Mouse (Mus musculus) midbrain, postnatal 0 days (tissue): ENCODE measurements around the gene Nfatc4. TPM values are rescaled to one million over a fixed set of nuclear protein-coding genes. Genes with fewer than 3 reads are reported as not detected.

Experiments
- ATAC-seq: fragments of 200-750 bp; cut with Nextera tagmentation; 2 replicates; pipeline ENCODE4 v1.8.0; 2017; ENCODE audit warnings: moderate number of reproducible peaks, mild to moderate bottlenecking, moderate TSS enrichment, moderate library complexity; ENCODE audit not compliant: low FRiP score
- DNase-seq: peaks from one replicate; pipeline ENCODE4 v3.0.0-alpha.2; 2015; ENCODE audit warnings: low spot score
- H3K27ac ChIP-seq: fragments of 300-500 bp; sonication (generic); 2 replicates; pipeline ENCODE4 v1.5.1; 2014; ENCODE audit warnings: low read depth, mild to moderate bottlenecking, low read length, mixed read lengths
- H3K27me3 ChIP-seq: fragments of 300-500 bp; sonication (generic); 2 replicates; pipeline ENCODE4 v1.6.1; 2014; ENCODE audit warnings: low read length, control low read depth, mixed read lengths; ENCODE audit not compliant: insufficient read depth
- H3K36me3 ChIP-seq: fragments of 300-500 bp; sonication (generic); 2 replicates; pipeline ENCODE4 v1.6.1; 2014; ENCODE audit warnings: low read length, control low read depth, mixed read lengths; ENCODE audit not compliant: insufficient read depth
- H3K4me1 ChIP-seq: fragments of 300-500 bp; sonication (generic); 2 replicates; pipeline ENCODE4 v1.6.1; 2014; ENCODE audit warnings: mild to moderate bottlenecking, control low read depth, antibody characterized with exemption, low read length, mixed read lengths; ENCODE audit not compliant: insufficient read depth
- H3K4me2 ChIP-seq: fragments of 300-500 bp; sonication (generic); 2 replicates; pipeline ENCODE4 v1.6.1; 2014; ENCODE audit warnings: low read depth, mild to moderate bottlenecking, low read length, mixed read lengths; ENCODE audit not compliant: poor library complexity, severe bottlenecking
- H3K4me3 ChIP-seq: fragments of 300-500 bp; sonication (generic); 2 replicates; pipeline ENCODE4 v1.5.1; 2014; ENCODE audit warnings: low read depth, mild to moderate bottlenecking, low read length, moderate library complexity
- H3K9ac ChIP-seq: fragments of 300-500 bp; sonication (generic); replicated peaks from 2 replicates; pipeline ENCODE4 v1.6.1; 2014; ENCODE audit warnings: mild to moderate bottlenecking, low read length, moderate library complexity, mixed read lengths; ENCODE audit not compliant: poor library complexity, severe bottlenecking
- H3K9me3 ChIP-seq: fragments of 300-500 bp; sonication (generic); 2 replicates; pipeline ENCODE4 v1.6.1; 2016; ENCODE audit warnings: low read length, control low read depth
- CTCF ChIP-seq: IDR thresholded peaks from 2 replicates; pipeline ENCODE4 v1.5.1; 2016; ENCODE audit warnings: antibody characterized with exemption, mild to moderate bottlenecking
- WGBS: fragments of 180-500 bp; shearing (Covaris S2); extraction: QIAGEN DNeasy Blood & Tissue Kit; methylation state at CpG from one replicate; pipeline ENCODE4 v1.1.7; 2014; 5-methylcytosine and 5-hydroxymethylcytosine counted together
- polyA plus RNA-seq: library from polyadenylated mRNA; unstranded; fragments of >200 nt; fragmentation: Nextera tagmentation; extraction: Ambion mirVana; gene quantifications from 2 replicates; pipeline ENCODE4 v1.2.1, GENCODE M21; 2015
- total RNA-seq: library from RNA; depleted of rRNA; stranded (reverse); fragments of >200 nt; gene quantifications from 2 replicates; pipeline ENCODE4 v1.2.3, GENCODE M21; 2014

Gene Nfatc4
- total and polyA plus RNA-seq, 2 experiments from 2014 or later = 4.2 to 12.9 TPM

GRCm38 (mm10) chr14:55829854-55830253, 6.9 kb downstream of the Nfatc4 start:
- TF ChIP-seq CTCF = no peak
- Histone ChIP-seq H3K36me3 (no peaks in the 10 kb centered on the region), H3K4me1 (peaks cover 13% of the 10 kb centered on the region; the same call in 1 of the 2 replicates), H3K9ac (no peak overlapping the region), H3K4me2 (no peak overlapping the region), H3K27me3 (peaks cover 8% of the 10 kb centered on the region; the same call in 1 of the 2 replicates), H3K4me3 (no peak overlapping the region), H3K27ac (no peak overlapping the region), H3K9me3 (no peaks in the 10 kb centered on the region)
- ATAC-seq (no peak), DNase-seq (no peak)
- 95% methylated on average over 16 of the region's 16 CpGs for WGBS

- no peak for TF ChIP-seq CTCF
- H3K9ac ChIP-seq = no peak overlapping the region
- H3K36me3 ChIP-seq = no peaks in the 10 kb centered on the region
- peaks cover 6% of the 10 kb centered on the region; the same call in 1 of the 2 replicates for H3K27me3 ChIP-seq
- WGBS = 87% methylated on average over 4 of the region's 4 CpGs
- ATAC-seq (no peak), DNase-seq (no peak)
- no peak overlapping the region for H3K4me3 ChIP-seq
- H3K4me2 ChIP-seq = no peak overlapping the region
- no peak overlapping the region for H3K27ac ChIP-seq
- no peaks in the 10 kb centered on the region for H3K9me3 ChIP-seq
- H3K4me1 ChIP-seq = peaks cover 8% of the 10 kb centered on the region; the same call in 1 of the 2 replicates
Measured at GRCm38 (mm10) chr14:55830331-55830730, 7.4 kb downstream of the Nfatc4 start.

GRCm38 (mm10) chr14:55833126-55833525, 10.2 kb downstream of the Nfatc4 start:
- no peak for DNase-seq
- TF ChIP-seq CTCF = no peak
- H3K9me3 ChIP-seq = no peaks in the 10 kb centered on the region
- ATAC-seq = no peak
- no peaks in the 10 kb centered on the region for H3K4me1 ChIP-seq
- H3K36me3 ChIP-seq = no peaks in the 10 kb centered on the region
- no peaks in the 10 kb centered on the region for H3K27me3 ChIP-seq
- no peak overlapping the region for H3K27ac ChIP-seq
- WGBS = 88% methylated on average over 4 of the region's 4 CpGs
- no peak overlapping the region for H3K9ac ChIP-seq
- no peak overlapping the region for H3K4me3 ChIP-seq
- no peak overlapping the region for H3K4me2 ChIP-seq

DNA sequence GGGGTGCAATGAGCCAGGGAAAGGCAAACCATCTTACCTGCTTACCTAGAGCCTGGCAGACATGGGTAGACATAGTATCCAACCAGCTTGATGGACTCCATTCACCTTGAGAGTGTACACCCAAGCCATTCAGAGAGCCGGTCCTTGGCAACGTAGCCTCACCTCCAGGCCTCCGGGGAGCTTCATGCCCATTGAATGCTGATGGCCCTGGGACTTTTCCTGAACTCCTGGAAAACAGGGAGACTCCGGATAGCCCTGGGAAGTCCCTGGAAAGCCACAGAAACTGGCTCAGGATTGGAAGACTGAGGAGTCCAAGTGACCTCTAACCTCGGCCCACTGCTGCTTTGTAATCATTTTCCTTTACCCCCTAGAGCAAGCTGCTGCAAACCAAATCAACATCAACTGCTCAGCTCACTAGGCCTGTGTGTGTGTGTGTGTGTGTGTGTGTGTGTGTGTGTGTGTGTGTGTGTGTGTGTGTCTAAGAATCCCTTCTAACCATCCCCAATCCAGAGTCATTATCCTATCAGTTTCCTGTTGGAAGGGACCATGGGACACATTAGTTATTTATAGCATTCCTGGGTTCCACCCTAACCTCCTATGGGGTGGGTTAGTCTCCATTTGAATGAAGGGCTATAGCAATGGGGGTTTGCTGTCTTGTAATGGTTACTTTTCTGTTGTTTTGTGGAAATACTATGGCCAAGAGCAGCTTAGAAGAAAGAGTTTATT, 12.0 kb downstream of the Nfatc4 start:
- 69% methylated on average over 5 of the region's 5 CpGs for WGBS

GRCm38 (mm10) chr14:55838312-55838711, 15.4 kb downstream of the Nfatc4 start:
- Histone ChIP-seq H3K9ac (no peak overlapping the region), H3K36me3 (no peaks in the 10 kb centered on the region), H3K27me3 (no peaks in the 10 kb centered on the region), H3K4me1 (no peaks in the 10 kb centered on the region), H3K4me3 (no peak overlapping the region), H3K9me3 (no peaks in the 10 kb centered on the region), H3K27ac (no peak overlapping the region), H3K4me2 (no peak overlapping the region)
- DNase-seq (no peak), ATAC-seq (no peak)
- WGBS = 90% methylated on average over 5 of the region's 5 CpGs
- no peak for TF ChIP-seq CTCF

More for the DNA sequence above, 12.0 kb downstream of the Nfatc4 start:
- Histone ChIP-seq H3K36me3 (no peaks in the 10 kb centered on the region), H3K4me1 (no peaks in the 10 kb centered on the region), H3K27ac (no peak overlapping the region), H3K9ac (no peak overlapping the region), H3K4me3 (no peak overlapping the region), H3K27me3 (no peaks in the 10 kb centered on the region), H3K9me3 (no peaks in the 10 kb centered on the region), H3K4me2 (no peak overlapping the region)
- DNase-seq = no peak
- no peak for TF ChIP-seq CTCF
- ATAC-seq = no peak

- Histone ChIP-seq H3K9me3 (no peaks in the 10 kb centered on the region), H3K4me2 (no peak overlapping the region), H3K4me3 (no peak overlapping the region), H3K27ac (no peak overlapping the region), H3K36me3 (no peaks in the 10 kb centered on the region), H3K27me3 (no peaks in the 10 kb centered on the region), H3K9ac (no peak overlapping the region), H3K4me1 (no peaks in the 10 kb centered on the region)
- no peak for ATAC-seq
- WGBS = 91% methylated on average over 4 of the region's 4 CpGs
- peak; percentile 44 for TF ChIP-seq CTCF
- no peak for DNase-seq
Measured at GRCm38 (mm10) chr14:55838740-55839139, 15.8 kb downstream of the Nfatc4 start.
